Mouse (Mus musculus): Measurements from ENCODE around the gene Inka1.
"Not testable (repeated sequence)": the region's sequence is repeated elsewhere in the genome, so short reads cannot be mapped to it uniquely, and the experiment has no call there.

Gene Inka1

DNA sequence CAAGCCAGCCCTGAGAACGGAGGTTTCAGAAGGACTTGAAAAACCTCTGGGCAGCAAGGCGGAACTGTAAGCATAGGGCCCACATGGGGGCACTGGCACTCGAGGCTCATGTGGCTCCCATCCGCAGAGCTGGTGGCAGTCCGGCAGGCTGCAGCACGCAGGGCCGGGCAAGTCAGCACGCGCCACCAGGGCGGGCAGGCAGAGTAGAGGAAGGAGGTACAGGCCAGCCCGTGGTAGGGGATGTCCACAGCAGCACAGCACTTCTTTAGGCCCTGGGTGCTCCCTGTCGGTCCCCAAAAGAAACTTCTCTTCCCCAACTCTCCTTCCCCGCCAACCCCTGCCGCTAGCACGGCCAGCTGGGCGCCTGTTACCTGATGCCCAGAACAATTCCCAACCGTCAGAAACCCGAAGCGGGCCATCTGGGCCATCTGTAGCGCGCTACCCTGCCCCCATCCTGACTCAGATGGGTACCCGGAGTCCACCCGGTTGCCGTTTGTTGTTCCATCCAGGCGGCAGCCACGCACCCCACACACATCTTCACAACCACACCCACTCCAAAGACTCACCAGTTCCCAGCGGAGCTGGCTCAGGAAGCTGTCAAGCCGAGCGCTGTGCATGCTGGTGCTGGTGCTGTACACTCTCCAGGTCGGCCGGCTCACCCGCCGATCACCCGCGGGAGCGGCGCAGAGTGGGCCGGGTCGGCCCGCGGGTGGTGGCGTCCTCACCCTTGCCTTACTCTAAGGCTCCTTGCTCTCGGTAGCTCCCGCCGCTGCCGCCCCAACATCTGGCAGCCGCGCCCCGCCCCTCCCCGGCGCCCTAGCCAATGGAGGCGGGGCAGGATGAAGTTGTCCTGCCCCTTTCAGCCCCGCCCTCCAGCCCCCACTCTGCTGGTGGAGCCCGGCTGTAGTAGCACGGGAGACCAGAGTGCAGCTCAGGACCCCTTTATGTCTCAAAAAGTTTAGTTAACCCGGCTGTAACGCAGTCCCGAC, at the start of gene Inka1:
TSS of gene Inka1 (minus strand) at position 749 of the 989 bp plus-strand sequence.
- peak; percentile 93 to 95 for DNase-seq

DNA sequence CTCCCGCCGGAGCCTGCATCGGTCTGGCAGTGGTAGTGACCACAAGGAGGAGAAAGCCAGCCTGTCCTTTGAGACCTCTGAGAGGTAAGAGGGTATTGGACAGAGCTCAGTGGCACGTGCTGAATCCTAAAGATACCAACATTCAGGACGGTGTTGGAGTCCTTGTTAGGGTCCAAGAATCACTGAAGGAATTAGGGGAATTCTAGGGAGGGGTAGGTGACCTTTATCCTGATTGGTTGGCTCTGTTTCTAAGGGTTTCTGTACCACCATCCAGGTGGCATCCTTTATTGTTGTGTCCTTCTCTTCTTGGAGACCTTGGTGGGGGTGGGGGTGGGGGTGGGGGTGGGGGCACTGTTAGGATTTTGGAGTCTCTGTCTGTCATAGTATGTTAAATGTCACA, 46.4 kb upstream of the Inka1 start:
- DNase-seq = no peak

DNA sequence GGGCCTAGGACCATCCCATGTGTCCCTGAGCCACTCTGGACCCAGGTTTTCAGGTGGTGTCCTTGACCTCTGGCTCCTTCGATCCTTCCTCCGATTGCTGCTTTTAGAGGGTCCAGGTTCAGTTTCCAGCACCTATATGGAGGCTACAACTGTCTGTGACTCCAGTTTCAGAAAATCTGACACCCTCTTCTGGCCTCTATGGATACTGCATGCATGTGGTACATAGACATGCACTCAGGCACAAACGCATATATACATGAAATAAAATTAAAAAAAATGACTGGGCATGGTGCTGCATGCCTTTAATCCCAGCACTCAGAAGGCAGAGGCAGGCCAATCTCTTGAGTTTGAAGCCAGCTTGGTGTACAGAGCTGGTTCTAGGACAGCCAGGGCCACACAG, 42.2 kb upstream of the Inka1 start:
- DNase-seq = no peak

DNA sequence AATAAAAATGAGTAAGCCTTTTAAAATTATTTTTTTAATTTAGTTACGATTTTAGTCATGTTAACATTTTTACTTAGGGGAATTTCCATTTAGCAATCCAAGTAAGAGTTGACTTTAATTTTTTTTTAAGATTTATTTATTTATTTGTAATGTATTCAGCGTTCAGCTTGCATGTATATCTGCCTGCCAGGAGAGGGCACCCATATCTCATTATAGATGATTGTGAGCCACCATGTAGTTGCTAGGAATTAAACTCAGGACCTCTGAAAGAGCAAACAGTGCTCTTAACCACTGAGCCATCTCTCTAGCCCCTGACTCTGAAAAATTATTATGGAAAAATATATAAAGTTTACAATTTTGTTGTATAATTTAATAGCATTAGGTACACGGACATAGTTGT, 40.9 kb upstream of the Inka1 start:
- DNase-seq = no peak

DNA sequence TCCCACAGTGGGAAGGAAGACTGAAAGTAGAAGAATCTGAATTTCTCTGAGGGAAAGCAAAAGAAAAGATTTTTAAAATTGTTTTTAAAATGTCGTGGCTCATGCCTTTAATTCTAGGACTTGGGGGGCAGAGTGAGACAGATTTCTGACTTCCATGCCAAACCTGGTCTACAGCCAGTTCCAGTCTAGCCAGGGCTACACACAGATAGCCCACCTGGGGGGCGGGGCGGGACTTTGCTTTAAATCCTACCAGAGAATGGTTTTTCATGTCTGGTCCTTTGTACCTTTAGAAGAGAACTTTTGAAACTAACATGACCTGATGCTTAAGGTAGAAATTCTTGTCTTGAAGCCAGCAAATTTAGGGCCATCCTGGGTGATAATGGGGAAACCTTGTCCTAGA, 37.5 kb upstream of the Inka1 start:
- no peak for DNase-seq

DNA sequence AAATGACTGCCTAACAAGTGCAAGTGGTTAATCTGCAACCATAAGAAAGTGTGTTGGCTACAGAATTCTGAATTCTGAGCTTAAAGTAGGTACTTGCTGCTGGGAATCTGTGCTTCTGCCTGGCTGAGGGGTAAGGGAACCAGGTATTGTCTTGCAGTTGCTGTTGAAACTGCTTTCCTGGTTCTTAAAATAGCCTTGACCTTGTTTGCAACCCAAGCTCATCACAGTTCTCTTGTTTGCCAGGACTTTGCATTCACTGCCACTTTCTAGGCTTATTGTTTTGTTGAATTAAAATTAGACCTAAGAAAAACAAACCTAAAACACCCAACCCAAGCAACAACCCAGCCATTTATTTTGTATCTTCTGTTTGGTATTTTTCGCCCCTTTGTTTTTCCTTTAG, 35.1 kb upstream of the Inka1 start:
- no peak for DNase-seq

DNA sequence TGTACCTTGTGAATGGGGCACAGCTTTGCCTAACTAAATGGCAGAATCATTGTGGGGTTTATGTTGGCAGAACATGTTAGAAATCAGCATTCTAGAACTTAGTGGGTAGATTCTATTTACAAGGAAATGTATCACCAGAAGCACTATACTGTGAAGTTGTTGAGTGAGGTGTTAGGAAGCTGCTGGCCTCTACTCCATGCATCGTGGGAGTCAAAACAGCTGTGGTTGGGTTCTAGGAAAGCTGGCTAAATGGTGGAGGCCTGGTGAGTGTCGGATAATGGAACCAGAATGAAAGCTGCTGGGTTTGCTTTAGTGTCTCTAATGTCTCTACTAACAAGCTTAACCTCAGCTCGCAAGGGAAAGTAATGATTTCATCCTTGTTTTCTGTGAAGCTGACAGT, 31.4 kb upstream of the Inka1 start:
- DNase-seq = no peak

DNA sequence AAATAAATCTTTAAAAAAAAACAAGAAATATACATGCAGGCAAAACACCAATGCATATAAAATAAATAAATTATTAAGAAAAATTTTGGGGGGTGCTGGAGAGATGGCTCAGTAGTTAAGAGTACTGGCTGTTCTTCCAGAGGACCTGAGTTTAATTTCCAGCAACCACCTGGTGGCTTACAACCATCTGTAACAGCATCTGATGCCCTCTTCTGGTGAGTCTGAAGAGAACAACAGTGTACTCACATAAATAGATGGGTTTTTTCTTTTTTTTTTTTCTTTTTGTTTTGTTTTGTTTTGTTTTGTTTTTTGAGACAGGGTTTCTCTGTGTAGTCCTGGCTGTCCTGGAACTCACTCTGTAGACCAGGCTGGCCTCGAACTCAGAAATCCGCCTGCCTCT, 27.9 kb upstream of the Inka1 start:
- DNase-seq = not testable (repeated sequence)

DNA sequence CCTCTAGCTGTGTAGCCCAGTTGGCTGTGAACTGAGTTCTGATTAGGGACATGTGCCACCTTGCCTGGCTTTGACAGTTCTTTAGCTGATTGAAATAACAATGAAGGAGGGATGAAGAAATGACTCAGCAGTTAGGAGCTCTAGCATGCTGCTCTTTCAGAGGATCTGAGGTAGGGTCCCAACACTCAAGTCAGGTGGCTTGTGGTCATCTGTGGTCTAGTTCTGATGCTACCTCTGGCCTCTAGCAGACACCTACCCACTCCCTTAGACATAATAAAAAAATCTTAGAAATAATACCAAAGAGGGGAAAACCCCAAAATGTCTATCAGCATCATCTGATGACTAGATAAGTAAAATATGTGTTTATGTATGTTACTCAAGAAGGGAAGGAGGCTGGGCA, 24.7 kb upstream of the Inka1 start:
- DNase-seq = no peak

DNA sequence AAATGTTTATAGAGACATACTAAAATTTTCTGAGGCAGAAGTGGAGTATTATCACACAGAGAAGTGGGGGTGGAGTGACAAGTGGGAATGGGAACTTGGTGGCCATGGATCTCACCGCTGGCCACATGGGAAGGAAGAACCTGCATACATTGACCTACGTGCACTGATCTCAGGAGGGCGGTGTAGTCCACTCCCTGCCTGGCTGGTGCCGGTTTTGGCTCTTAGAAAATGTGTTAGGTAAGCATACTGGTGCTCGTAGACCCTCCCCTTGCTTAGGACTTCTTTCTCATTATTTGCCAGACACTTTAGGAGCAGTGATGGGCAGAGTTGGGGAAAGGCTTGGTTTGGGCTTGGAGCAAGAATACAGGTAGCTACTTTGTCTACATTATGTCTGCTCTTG, 22.4 kb upstream of the Inka1 start:
- DNase-seq = no peak

DNA sequence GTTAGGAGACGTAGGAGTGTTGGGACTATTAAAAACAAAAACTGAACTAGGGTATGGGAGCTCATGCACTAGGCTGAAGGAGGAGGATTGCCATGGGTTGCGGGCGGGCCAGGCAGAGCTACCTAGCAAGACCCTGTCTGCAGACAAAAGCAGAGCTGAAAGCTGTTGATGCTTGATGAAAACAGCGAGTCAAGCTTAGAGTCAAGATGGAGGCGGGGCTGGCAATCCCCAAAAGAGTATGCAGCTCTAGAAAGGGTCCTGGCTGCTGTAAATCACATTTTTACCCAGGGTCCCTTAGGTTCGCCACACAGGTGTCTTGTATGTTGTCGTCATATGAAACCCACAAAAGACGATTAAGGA, 17.8 kb upstream of the Inka1 start:
- DNase-seq = peak in 1 of 2 experiments; percentile 20

DNA sequence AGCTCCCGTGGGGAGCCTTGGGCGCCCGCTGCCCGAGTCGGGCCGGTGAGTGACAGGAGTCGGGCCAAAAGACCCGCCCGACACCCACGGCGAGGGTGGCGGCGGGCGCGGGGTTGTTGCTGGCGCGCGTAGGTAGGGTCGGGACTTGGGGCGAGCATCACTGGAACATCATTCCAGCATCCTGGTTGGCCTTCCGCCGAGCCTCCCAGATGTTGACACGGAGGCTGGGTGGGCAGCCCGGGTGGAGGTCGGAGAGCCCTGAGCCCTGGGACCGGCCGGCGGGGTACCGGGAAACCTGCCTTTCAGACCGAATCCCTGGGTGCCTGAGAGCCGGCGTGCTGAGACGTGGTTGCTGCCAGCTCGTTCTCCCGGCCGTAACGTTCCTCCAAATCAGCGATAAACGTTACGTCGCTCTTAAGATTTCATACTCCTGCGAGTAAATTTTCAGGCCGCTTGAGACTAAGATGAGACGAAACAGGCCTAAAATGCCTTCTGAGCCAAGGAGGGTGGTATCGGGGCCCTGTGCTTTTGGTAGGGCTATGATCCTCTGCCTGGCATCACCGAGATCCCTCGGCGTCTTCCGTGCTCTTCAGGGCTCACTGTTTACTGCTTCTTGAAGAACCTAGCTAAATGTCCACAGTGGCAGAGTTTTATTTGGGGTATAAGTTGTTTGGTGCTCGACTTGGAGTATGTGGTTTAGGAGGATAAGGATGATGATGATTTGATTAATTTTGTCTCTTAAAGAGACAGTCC, 17.3 kb upstream of the Inka1 start:
- DNase-seq = no peak

DNA sequence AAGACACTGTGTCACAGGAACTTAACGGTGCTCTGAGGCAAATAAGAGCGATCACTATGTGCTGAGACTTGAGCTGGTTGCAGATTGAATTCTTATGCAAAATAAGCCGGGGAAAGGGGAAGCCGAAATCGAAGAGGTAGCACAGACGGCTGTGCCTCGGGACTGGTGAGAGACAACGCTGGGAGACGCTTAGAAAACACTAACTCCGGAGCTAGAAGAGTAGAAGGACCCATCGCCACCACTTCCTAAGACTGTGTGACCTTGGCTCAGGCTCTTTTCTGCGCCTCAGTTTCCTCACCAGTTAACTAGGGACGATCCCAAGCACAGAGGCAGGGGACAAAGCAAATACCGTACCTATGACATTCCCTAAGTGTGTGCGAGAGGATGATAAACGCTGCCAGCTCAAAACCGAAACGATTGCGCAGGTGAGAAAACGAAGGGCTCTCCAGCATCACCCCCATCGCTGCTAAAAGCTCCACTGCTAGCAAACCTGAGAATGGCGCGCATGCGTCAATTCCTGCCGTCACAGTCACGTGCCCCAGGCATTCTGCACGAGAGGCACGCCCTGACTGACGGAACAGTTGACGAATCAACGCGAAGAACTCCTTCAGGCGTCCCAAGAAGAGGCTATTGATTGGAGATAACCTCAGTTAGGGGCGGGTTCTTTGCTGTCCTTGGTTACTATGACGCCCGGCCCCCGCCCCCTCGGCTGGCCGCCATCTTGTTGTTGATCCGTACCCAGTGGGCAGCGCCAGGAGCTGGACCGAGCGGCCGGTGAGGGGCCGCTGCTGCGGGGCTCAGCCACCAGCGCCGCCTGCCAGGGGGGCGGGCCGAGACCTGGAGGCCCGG, 16.5 kb upstream of the Inka1 start, which contains the start of gene Ip6k1:
TSS of gene Ip6k1 (plus strand) at position 580 of the 849 bp plus-strand sequence.
- peak; percentile 99 to 100 for DNase-seq

DNA sequence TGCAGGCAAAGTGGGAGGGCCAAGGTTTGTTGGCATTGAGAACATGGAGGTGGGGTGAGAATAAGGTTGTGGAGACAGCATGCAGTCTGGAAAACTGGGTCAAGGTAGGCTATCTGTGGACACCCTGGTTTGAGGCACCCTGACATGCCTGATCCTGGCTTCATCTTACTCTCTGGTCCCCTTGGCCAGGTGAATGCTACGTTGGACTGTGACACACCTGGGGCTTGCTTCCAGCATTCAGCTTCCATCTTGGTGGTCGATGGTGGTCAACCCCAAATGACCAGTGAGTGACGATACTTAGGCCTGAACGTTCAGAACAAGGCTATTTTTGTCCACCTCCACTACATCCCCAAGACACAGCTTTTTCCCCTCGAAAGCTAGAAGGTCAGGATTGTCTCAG, 10.4 kb upstream of the Inka1 start, which contains the start of gene Gm20662:
TSS of gene Gm20662 (plus strand) at position 301 of the 400 bp plus-strand sequence.
- DNase-seq = no peak

DNA sequence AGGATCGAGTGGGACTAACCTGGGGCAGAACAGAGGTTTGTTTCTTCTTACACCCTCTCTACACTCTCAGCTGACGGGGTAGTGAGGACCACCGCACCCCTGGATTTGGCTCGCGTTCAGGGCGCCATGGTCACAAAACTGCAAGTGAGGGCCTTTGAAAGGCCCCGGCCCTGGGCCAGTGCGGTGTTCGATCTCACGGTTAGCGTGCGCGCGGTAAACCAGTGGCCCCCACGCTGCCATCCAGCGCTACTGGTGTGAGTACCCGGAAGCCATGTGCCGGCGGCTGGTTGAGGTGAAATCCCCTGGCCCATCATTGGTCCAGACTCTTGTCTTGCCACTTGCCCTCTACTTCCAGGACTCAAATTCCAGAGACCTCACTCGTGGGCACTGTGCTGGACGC, 9.8 kb upstream of the Inka1 start:
- no peak for DNase-seq

DNA sequence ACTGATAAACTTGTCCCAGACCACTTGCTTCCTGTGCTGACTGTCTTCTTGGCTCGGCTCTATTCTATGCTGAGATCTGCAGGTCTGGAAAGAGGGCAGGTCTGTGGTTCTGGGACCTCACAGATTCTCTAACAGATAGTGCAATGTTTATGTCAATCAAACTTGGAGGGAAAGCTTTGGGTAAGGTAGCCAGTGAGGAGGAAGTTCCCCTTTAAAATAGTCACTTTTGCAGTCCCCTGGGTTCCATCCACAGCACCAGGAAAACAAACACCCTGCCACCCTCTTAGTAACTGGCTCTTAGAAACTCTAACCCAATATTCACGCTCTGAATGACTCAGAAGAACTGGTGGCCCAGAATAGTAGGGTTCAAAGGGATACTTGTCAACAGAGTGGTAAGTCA, 8.8 kb upstream of the Inka1 start:
- DNase-seq = no peak

DNA sequence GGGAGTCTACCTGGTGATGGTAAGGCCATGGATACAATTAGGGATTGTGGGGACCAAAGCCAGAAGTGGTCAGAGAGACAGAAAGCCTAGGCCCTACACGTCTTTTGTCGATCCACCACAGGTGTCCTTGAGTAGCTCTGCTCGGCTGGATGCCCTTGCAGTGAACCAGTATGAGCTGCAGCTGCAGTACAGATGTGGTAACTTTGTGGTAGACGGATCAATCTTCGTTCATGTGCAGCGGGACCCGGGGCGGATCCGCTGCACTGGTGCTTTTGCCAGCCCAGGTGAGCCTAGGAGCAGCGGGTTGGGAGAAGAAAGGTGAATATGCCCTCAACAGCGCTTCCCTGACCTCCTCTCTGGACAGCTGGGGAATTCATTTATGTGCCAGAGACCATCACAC, 7.3 kb upstream of the Inka1 start:
- no peak for DNase-seq

DNA sequence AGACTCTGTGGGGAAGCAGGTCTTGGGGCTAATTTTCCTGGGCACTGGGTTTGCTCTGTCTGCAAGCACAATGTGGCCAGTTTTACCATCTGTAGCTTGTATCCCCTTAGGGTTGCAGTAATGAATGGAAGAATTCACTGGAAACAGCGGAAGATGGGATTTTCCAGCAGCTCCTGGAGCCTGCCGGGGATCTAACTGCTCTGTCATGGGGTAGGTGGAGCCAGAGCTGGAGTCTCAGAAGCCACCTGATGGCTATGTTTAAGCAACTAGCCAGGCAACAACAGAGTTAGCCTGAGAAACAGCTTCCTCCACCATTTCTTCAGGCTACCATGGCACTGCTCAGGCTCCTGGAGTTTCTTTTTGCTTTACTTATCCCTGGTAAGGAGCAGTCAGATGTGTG, 6.5 kb upstream of the Inka1 start, which contains the start of gene Cdhr4:
TSS of gene Cdhr4 (plus strand) at position 301 of the 400 bp plus-strand sequence.
- no peak for DNase-seq

DNA sequence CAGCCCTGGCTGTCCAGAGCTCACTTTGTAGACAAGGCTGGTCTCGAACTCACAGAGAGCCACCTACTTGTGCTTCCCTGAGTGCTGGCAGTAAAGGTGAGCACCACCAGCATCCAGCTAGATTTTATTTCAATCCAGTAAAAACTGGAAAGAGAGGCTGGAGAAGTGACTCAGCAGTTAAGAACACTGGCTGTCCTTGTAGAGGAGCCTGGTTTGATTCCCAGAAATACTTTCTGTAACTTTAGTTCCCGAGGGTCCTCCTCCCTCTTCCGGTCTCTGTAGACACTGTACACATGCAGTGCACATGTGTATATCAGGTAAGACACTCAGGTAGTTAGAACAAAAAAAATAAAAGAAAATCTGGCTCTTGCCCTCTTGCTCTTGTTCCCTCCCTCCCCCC, 2.3 kb upstream of the Inka1 start:
- no peak for DNase-seq

DNA sequence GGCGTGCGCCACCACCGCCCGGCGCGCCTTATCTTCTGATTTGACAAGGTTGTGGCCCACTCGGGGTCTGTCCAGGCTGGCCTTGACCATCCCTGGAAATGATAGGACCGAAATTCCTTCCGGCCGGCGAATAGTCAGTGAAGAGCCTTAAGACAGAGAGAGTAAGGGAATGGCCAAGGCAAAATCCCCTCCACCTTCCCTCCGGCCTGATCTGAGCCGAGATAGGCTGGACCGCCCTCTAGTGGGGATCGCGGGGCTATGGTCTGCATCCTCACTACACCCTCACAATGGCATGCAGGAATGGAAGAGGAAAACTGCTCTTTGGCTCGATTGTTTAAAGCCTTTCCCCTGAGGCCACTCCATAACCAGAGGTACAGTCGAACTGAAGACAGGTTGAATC, 697 bp upstream of the Inka1 start:
- peak; percentile 87 to 91 for DNase-seq

DNA sequence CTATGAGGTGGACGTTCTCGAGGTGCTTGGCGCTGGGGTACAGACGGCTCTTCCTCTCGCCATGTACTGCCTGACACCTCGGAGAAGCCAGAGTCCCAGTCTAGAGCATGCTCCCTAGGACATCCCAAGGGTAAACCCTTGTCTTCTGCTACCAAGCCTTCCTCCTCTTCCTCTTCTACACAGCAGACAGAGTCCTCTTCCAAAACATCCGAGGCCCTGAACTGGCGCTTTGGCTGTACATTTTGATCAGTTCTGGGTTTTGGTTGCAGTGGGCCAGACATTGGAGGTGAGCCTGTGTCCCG, 974 bp downstream of the Inka1 start:
- DNase-seq = no peak

DNA sequence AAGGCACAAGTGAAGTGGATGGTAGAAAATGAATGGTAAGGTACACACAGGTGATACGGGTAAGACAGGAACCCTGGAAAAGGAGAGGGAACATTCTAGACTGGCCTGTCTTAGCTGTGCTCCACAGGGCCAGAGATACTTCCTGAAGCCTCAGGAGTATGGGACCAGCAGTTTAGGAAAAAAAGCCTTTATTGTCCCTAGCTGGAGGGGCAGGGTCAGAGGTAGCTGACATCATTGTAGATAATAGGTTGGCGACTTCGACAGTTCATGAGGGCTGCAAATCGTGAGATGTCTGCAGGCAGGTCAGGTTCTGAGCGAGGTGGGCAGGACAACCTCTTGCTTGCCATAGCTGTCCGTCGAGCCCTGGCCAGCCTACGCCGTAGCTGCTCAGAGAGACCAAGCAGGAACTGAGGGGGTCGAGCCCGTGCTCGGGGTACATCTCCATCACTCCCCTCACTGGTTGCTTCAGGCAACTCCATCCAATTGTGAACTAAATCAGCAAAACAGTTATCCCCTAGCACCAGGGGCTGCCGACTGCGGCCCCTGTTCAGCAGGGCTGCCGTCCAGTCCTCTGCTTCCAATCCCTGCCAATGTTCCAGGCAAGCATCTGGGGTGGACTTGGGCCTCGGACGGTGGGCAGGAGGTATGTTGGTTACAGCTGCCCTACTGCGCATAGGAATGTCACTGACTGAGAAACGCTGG, 1.5 kb downstream of the Inka1 start:
- peak in 1 of 2 experiments; percentile 34 for DNase-seq
